Mouse (Mus musculus) forebrain, embryonic 12.5 days (tissue): ENCODE results near the gene Pigf. TPM values are rescaled to one million over a fixed set of nuclear protein-coding genes. Genes with fewer than 3 reads are reported as not detected.

Experiments
- ATAC-seq: fragments of 200-750 bp; cut with Nextera tagmentation; 2 replicates; pipeline ENCODE4 v1.8.0; 2017; ENCODE audit warnings: moderate TSS enrichment; ENCODE audit not compliant: low FRiP score
- H3K27ac ChIP-seq: fragments of 300-500 bp; sonication (generic); 2 replicates; pipeline ENCODE4 v1.5.1; 2016; ENCODE audit warnings: mild to moderate bottlenecking
- H3K27me3 ChIP-seq: fragments of 300-500 bp; sonication (generic); 2 replicates; pipeline ENCODE4 v1.6.1; 2016; ENCODE audit warnings: mild to moderate bottlenecking
- H3K36me3 ChIP-seq: fragments of 300-500 bp; sonication (generic); replicated peaks from 2 replicates; pipeline ENCODE4 v1.6.1; 2016; ENCODE audit warnings: mild to moderate bottlenecking
- H3K4me1 ChIP-seq: fragments of 300-500 bp; sonication (generic); 2 replicates; pipeline ENCODE4 v1.6.1; 2016
- H3K4me2 ChIP-seq: fragments of 300-500 bp; sonication (generic); 2 replicates; pipeline ENCODE4 v1.6.1; 2016; ENCODE audit warnings: mild to moderate bottlenecking, moderate library complexity
- H3K4me3 ChIP-seq: fragments of 300-500 bp; sonication (generic); replicated peaks from 2 replicates; pipeline ENCODE4 v1.5.1; 2016; ENCODE audit warnings: mild to moderate bottlenecking
- H3K9ac ChIP-seq: fragments of 300-500 bp; sonication (generic); 2 replicates; pipeline ENCODE4 v1.6.1; 2016; ENCODE audit warnings: mild to moderate bottlenecking
- H3K9me3 ChIP-seq: fragments of 300-500 bp; sonication (generic); 2 replicates; pipeline ENCODE4 v1.6.1; 2016
- WGBS: fragments of 180-500 bp; shearing (Covaris S2); methylation state at CpG from one replicate; pipeline ENCODE4 v1.1.7; 2016; 5-methylcytosine and 5-hydroxymethylcytosine counted together
- polyA plus RNA-seq: library from polyadenylated mRNA; unstranded; fragments of >200 nt; fragmentation: Nextera tagmentation; extraction: Ambion mirVana; gene quantifications from 2 replicates; pipeline ENCODE4 v1.2.1, GENCODE M21; 2016

Pigf gene
- polyA plus RNA-seq, 1 experiment from 2014 or later, result 36.7 TPM

GRCm38 (mm10) chr17:86973097-86973496 lies 52.1 kb downstream of the Pigf start:
- Histone ChIP-seq H3K27ac (no peak overlapping the region), H3K9ac (no peak overlapping the region), H3K4me2 (no peak overlapping the region), H3K4me1 (0 out of 2 replicates have a peak, but pooled peaks cover 8% of the 10 kb centered on the region), H3K9me3 (no peaks in the 10 kb centered on the region), H3K4me3 (no peak overlapping the region), H3K36me3 (peaks cover 8% of the 10 kb centered on the region; the same call in 1 of the 2 replicates), H3K27me3 (no peaks in the 10 kb centered on the region)
- WGBS, result 97% methylated on average over 2 of the region's 2 CpGs
- ATAC-seq, result no peak

DNA sequence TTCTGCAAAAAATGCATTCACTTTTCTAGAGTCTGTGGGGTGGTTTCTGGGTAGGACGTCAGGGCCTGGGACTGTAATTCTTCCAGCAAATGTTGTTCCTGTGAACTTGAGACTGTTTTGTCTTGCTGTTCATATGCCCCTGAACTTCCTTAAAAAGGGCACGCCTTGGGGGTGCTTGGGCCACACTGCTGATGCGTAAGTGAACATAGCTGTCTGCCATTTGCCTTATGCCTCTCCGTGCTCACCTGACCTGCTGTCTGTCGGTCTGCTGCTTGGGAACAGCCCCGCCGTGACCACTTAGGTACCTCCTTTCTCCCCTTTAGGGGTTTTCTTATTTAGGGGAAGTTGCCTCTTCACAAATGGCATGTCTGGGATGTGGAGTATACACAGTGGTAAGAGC lies 53.3 kb downstream of the Pigf start:
- H3K4me2 ChIP-seq, result no peak overlapping the region
- no peaks in the 10 kb centered on the region for H3K9me3 ChIP-seq
- 86% methylated on average over 7 of the region's 7 CpGs for whole genome bisulfite sequencing
- H3K27ac ChIP-seq, result no peak overlapping the region
- no peaks in the 10 kb centered on the region for H3K27me3 ChIP-seq
- H3K4me3 ChIP-seq, result no peak overlapping the region
- H3K36me3 ChIP-seq, result peaks cover 12% of the 10 kb centered on the region; the same call in 1 of the 2 replicates
- H3K9ac ChIP-seq, result no peak overlapping the region
- 0 out of 2 replicates have a peak, but pooled peaks cover 8% of the 10 kb centered on the region for H3K4me1 ChIP-seq
- no peak for ATAC-seq

DNA sequence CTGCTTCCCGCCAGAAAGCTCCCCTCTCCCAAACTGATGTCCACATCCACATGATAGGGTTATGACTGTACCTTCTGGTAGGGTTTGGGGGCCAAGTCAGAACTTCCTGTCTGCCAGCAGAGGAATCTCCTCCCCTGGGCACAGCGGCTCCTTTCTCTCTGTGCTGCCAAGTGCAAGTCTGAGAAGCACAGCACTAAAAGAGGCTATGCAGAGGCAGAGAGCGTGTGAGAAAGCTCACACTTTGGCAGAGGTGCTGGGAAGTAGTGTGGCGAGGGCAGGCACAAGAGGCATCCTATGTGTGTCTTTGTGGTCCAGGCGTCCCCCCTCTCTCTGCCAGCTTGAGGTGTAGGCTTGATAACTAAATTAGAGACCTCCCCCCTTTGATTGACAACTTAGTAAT lies 54.2 kb downstream of the Pigf start:
- no peaks in the 10 kb centered on the region for H3K27me3 ChIP-seq
- H3K9ac ChIP-seq, result peak overlapping the region; percentile 7
- H3K4me1 ChIP-seq, result 0 out of 2 replicates have a peak, but pooled peaks cover 8% of the 10 kb centered on the region
- H3K4me2 ChIP-seq, result no peak overlapping the region
- 0 out of 2 replicates have a peak overlapping the region, but pooled peaks have one; percentile 5 for H3K27ac ChIP-seq
- WGBS, result 77% methylated on average over 5 of the region's 5 CpGs
- H3K4me3 ChIP-seq, result no peak overlapping the region
- peaks cover 12% of the 10 kb centered on the region; the same call in 1 of the 2 replicates for H3K36me3 ChIP-seq
- ATAC-seq, result no peak
- H3K9me3 ChIP-seq, result no peaks in the 10 kb centered on the region

- H3K36me3 ChIP-seq, result peaks cover 12% of the 10 kb centered on the region; the same call in 1 of the 2 replicates
- no peaks in the 10 kb centered on the region for H3K9me3 ChIP-seq
- H3K4me3 ChIP-seq, result no peak overlapping the region
- H3K9ac ChIP-seq, result peak overlapping the region; percentile 7; the same call in 1 of the 2 replicates
- H3K4me2 ChIP-seq, result no peak overlapping the region
- H3K27ac ChIP-seq, result no peak overlapping the region
- 94% methylated on average over 15 of the region's 15 CpGs for WGBS
- no peak for ATAC-seq
- peaks cover 14% of the 10 kb centered on the region for H3K4me1 ChIP-seq
- H3K27me3 ChIP-seq, result no peaks in the 10 kb centered on the region
Observed at GRCm38 (mm10) chr17:86970026-86970750, 55.0 kb downstream of the Pigf start.

DNA sequence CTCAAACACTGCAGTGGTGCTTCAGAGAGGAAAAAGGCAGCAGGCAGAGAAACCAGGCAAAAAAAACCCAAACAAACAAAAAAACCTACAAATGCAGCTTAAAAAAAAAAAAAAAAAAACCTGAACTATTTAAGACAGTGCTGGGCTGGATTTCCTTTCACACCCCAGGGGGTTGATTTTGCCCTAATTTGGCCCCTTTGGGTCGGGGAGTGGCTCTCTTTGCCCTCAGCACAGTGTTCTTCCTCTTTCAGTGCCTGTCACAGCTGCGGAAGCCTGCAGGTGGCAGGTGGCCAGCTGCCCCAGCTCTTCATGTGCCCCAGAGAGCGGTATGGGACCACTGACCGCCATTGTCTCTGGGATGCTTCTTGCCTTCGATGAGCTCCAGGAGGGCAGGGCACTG lies 55.6 kb downstream of the Pigf start:
- Histone ChIP-seq H3K9me3 (no peaks in the 10 kb centered on the region), H3K9ac (no peak overlapping the region), H3K36me3 (peaks cover 12% of the 10 kb centered on the region; the same call in 1 of the 2 replicates), H3K4me1 (peaks cover 20% of the 10 kb centered on the region), H3K27me3 (no peaks in the 10 kb centered on the region), H3K27ac (no peak overlapping the region), H3K4me2 (no peak overlapping the region), H3K4me3 (no peak overlapping the region)
- no peak for ATAC-seq
- WGBS, result 61% methylated on average over 5 of the region's 5 CpGs

GRCm38 (mm10) chr17:86968581-86968980 lies 56.6 kb downstream of the Pigf start:
- Histone ChIP-seq H3K4me2 (no peak overlapping the region), H3K36me3 (peaks cover 12% of the 10 kb centered on the region; the same call in 1 of the 2 replicates), H3K9ac (no peak overlapping the region), H3K27ac (no peak overlapping the region), H3K4me1 (peaks cover 30% of the 10 kb centered on the region), H3K27me3 (no peaks in the 10 kb centered on the region), H3K4me3 (no peak overlapping the region), H3K9me3 (no peaks in the 10 kb centered on the region)
- WGBS, result 97% methylated on average over 5 of the region's 5 CpGs
- ATAC-seq, result no peak

DNA sequence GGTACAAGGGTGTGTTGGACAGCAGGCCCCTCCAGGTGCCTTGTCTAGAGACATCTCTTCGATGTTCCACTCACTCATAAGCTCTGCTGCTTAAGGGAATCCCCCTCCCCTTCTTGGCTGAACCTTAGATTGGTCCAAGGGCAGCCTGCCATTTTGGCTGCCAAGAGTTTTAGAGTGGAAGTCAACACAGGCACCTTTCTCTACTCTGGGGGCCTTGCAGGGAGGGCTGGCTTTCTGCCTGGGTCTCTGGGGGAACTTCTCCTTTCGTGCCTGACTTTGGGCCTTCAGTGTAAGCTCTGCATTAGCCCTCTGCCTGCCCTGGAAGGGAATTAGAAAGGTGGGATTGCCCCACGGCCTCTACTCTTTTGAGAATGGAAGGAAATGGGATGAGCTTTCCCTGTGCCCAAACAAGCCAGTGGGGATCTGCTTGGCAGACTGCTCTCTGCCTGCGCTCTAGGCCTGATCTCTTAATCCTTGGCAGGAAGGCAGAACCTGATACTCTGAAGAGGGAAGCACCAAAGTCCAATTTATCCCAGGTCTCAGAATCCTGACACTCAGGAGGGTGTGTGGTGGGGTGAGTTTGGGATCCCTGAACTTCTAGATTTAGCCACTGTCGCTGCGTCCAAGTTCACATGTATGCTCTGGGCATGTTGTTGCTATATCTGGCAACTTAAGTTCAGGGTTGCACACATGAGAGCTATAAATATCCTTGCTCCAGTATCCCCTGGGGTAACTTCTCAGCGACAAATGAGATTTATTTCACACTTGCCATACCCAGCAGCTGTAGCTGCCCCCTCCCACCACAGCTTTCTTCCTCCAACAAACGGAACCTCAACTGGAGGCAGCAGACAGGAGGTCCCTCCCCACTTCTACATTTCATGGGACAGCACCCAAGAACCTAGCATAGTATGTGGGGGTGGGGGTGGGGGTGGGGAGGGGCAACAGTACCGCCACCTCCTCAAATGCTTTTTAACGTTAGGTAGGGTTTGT lies 57.4 kb downstream of the Pigf start:
- H3K9me3 ChIP-seq, result no peaks in the 10 kb centered on the region
- no peak for ATAC-seq
- no peak overlapping the region for H3K9ac ChIP-seq
- H3K4me2 ChIP-seq, result no peak overlapping the region
- no peak overlapping the region for H3K27ac ChIP-seq
- no peaks in the 10 kb centered on the region for H3K27me3 ChIP-seq
- peaks cover 9% of the 10 kb centered on the region; the same call in 1 of the 2 replicates for H3K36me3 ChIP-seq
- H3K4me1 ChIP-seq, result peaks cover 30% of the 10 kb centered on the region
- 84% methylated on average over 10 of the region's 10 CpGs for WGBS
- H3K4me3 ChIP-seq, result no peak overlapping the region

- ATAC-seq, result no peak
Observed at GRCm38 (mm10) chr17:86967048-86967447, 58.2 kb downstream of the Pigf start.

DNA sequence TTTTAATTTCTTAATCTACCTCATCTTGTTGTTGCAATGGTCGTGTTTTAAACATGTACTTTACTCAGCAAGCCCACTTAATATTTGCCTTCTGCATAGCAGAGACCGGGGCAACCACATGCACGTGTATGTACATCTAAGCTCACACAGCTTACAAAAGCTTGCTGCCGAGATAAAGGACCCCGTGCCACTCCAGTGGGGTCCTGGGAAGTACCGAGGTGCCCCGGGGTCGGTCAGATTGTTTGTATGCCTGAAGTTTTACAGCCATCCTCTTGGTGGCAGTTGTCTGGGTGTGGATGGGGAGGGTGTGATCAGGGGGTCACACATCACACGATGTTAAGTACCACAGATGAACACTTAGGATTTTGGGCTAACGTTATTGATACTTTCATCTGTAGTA lies 59.2 kb downstream of the Pigf start:
- no peak overlapping the region for H3K4me2 ChIP-seq
- H3K27me3 ChIP-seq, result no peaks in the 10 kb centered on the region
- no peak overlapping the region for H3K27ac ChIP-seq
- ATAC-seq, result no peak
- no peak overlapping the region for H3K4me3 ChIP-seq
- H3K9ac ChIP-seq, result no peak overlapping the region
- no peaks in the 10 kb centered on the region for H3K9me3 ChIP-seq
- 0 out of 2 replicates have a peak, but pooled peaks cover 4% of the 10 kb centered on the region for H3K36me3 ChIP-seq
- 83% methylated on average over 10 of the region's 10 CpGs for WGBS
- H3K4me1 ChIP-seq, result peaks cover 33% of the 10 kb centered on the region

More at GRCm38 (mm10) chr17:86967048-86967447, 58.2 kb downstream of the Pigf start:
- H3K9me3 ChIP-seq, result no peaks in the 10 kb centered on the region
- no peak overlapping the region for H3K9ac ChIP-seq
- no peak overlapping the region for H3K4me3 ChIP-seq
- H3K27ac ChIP-seq, result no peak overlapping the region
- 0 out of 2 replicates have a peak, but pooled peaks cover 4% of the 10 kb centered on the region for H3K36me3 ChIP-seq
- no peaks in the 10 kb centered on the region for H3K27me3 ChIP-seq
- peaks cover 32% of the 10 kb centered on the region for H3K4me1 ChIP-seq
- 95% methylated on average over 12 of the region's 12 CpGs for WGBS
- H3K4me2 ChIP-seq, result no peak overlapping the region

GRCm38 (mm10) chr17:86965121-86965520 lies 60.1 kb downstream of the Pigf start:
- no peak for ATAC-seq
- Histone ChIP-seq H3K27ac (0 out of 2 replicates have a peak overlapping the region, but pooled peaks have one; percentile 37), H3K36me3 (0 out of 2 replicates have a peak, but pooled peaks cover 4% of the 10 kb centered on the region), H3K27me3 (no peaks in the 10 kb centered on the region), H3K4me1 (peaks cover 28% of the 10 kb centered on the region), H3K4me3 (peak overlapping the region; percentile 87), H3K4me2 (peak overlapping the region; percentile 89), H3K9ac (peak overlapping the region; percentile 39; the same call in 1 of the 2 replicates), H3K9me3 (no peaks in the 10 kb centered on the region)
- WGBS, result 84% methylated on average over 8 of the region's 8 CpGs

- Histone ChIP-seq H3K27ac (0 out of 2 replicates have a peak overlapping the region, but pooled peaks have one; percentile 73), H3K9me3 (no peaks in the 10 kb centered on the region), H3K4me3 (peak overlapping the region; percentile 87), H3K36me3 (0 out of 2 replicates have a peak, but pooled peaks cover 4% of the 10 kb centered on the region), H3K4me1 (peaks cover 28% of the 10 kb centered on the region), H3K4me2 (peak overlapping the region; percentile 89), H3K9ac (0 out of 2 replicates have a peak overlapping the region, but pooled peaks have one; percentile 39), H3K27me3 (no peaks in the 10 kb centered on the region)
- ATAC-seq, result peak; percentile 31; the same call in 1 of the 2 replicates
- WGBS, result 0% methylated on average over 10 of the region's 10 CpGs
Observed at GRCm38 (mm10) chr17:86964502-86964901, 60.7 kb downstream of the Pigf start.
